Mouse (Mus musculus) urinary bladder, adult 2 months (tissue): ENCODE measurements around the gene Tmem268. TPM values are rescaled to one million over a fixed set of nuclear protein-coding genes. Genes with fewer than 3 reads are reported as not detected.

Source experiments
- DNase-seq: peaks from one replicate; pipeline ENCODE4 v3.0.0; 2022; ENCODE audit warnings: low spot score
- polyA plus RNA-seq: library from polyadenylated mRNA; depleted of rRNA; stranded (reverse); fragments of >200 nt; gene quantifications from 2 replicates; pipeline ENCODE4 v1.2.3, GENCODE M21; 2012

Tmem268 gene
- polyA plus RNA-seq, 1 experiment: 9.9 TPM

GRCm38 (mm10) chr4:63555111-63555510 is 3.5 kb upstream of the Tmem268 start:
- DNase-seq: no peak

- no peak for DNase-seq
Observed at GRCm38 (mm10) chr4:63556665-63557064, 1.9 kb upstream of the Tmem268 start.

DNA sequence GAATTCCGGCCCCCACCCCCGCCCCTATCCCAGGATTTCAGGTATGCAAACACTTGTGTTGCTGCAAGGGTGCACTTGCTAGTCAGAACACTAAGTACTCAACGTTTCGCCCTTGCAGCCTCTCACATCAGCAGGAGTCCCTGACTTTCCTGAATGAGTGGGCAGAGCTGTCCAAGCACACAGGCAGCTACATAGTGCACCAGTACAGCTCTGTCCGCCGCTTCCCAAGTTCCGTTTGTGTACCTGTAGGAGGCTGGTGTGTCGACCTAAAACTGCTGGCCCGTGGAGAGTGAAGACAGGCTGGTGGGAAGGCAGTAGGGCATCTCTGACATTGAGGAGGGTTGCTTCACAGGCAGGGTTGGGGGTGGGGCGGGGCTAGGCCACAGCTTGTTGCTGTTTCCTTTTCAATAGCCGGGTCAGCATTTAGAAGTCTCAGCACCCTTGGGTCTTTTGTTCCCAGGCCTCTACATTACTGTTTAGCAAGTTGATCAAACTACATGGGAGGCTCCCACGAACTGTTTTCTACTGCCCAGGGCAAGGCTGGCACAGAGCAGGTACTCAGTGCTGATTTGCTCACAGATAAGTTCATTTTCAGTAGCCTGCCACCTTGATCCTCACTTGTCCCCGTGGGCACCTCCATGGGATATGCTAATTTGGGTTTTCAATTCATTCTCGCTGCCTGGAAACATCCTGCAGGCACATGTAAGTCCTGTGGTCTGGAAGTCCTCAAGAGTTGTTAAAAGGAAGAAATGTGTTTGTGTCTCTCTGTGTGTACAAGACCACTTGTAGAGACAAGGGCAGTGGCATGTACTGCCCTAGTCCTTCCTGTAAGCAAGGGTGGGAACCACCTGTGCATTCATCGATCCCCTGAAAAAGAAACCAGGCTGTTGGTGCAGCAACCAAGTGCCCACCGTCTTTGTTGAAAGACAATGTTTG is 1.2 kb upstream of the Tmem268 start:
- DNase-seq: no peak

- DNase-seq: no peak
Observed at GRCm38 (mm10) chr4:63559127-63559697, 631 bp downstream of the Tmem268 start.

GRCm38 (mm10) chr4:63560079-63560478 is 1.5 kb downstream of the Tmem268 start:
- no peak for DNase-seq

DNA sequence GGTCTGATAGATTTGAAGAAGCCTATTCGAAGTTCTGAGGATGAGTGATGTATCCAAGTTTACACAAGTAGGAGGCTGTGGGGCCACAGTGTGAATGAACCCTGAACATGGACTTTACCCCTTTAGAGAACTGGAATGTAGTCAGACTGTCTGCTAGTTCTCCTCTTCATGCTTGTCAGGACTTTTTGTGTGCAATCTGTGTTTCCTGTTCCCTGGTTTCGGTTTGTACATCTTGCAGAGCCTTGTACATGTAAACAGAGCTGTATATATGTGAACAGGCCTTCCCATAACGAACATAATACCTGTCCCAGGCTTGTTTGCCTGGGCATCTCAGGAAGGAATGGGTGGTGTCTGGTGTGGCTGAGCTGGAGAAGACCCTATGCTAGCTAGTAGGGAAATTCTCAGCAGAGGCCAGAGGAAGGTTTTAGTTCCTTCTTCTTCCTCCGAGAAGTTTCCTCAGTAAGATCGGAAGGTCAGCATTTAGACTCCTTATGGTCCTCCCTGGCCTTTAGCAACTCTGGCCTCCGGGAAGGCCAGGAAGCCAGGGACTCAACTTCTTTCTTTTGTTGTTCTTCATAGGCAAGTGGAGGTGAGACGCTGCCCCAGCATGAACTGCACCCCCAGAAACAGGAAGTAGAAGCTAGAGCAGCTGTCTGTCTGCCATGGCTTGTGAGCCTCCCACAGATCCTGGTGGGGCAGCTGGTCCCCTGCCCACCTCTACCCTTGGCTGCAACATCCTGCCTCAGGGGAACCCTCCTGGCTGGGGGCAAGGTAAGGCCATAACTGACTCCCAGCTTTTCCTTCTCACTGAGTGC is 3.5 kb downstream of the Tmem268 start:
- DNase-seq: no peak

DNA sequence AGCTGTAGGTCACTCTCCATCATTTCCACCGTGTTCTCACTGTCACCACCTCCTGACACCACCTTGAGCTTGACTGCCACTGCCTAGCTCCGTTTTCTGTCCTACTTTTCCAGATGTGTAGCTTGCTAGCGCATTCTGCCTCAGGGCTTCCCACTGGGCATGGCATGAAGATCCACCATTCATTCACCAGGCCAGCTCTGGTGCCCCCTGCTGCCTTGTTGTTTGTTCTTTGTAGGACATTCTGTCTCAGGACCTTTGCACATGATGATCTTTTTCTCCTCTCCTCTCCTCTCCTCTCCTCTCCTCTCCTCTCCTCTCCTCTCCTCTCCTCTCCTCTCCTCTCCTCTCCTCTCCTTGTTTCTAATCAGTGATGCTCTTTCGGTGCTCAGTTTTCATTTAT is 4.2 kb downstream of the Tmem268 start:
- no peak for DNase-seq

DNA sequence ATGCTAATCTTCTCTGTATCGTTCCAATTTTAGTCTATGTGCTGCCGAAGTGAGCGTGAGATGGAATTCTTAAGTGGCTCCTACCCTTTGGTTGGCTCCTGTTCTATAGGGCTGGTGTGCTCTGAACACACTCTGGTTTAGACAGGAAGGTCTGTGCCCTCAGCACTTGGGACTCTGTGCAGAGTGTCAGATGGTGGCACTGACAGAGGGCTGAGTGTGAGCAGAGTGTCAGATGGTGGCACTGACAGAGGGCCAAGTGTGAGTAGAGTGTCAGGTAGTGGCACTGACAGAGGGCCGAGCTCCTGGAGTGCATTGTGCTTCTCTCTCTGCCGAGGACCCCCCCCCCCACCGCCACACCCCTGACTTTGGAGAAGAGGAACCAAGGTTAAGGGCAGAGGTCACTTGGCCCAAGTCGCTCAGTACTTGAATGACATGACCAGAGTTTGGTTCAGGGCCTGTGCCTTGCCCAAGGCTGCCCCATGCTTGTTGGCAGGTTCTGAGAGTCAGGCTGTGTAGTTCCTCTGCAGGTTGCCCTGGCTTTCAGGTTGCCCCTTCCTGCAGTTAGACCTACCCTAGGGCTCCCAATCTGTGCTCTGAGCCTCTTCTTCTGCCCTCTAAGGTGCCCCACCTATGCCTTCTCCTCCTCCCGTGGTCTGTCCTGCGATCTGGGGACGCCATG is 9.3 kb downstream of the Tmem268 start:
- DNase-seq: no peak

DNA sequence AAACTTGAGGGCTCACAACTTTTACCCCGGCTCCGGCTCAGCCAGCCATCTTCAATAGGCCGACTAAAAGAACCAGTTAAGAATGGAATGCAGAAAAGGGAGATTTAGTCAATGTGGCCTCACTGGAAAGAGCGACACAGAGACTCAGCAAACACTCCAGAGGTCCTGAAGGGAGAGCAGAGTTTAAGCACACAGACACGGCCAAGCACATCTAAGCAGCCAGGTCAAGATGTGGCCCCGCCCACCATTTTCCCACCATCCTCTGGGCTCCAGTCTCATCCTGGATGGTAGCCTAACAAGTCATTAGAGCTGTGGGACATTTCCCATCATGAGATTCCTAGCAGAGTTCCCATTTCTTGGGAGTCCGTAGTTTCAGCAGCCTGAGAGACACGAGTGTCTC is 10.7 kb downstream of the Tmem268 start:
- no peak for DNase-seq

DNA sequence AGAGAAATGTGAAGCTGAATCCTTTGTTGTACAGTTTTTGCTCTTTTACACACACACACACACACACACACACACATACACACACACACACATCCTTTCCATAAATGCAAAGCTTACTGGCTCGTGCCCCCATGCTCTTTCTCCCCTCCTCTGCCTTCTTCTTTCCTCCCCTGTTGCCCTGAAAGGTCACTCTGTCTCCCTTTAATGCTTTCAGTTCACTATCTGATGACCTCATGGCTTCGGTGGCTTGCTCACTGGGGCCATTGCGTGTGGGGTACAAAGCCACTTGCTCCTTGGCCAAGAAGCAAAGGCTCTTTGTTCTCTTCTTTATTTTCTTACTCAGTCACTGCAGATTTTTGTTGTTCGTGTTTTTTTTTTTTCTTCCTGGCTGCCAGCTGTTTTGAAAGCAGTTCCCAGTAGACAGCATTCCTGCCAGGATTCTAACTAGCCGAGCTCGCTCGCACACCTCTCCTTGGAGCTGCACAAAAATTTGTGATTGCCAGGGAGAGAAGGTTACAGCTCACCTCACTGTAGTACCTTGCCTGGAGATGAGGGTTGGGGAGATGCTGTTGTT is 11.7 kb downstream of the Tmem268 start:
- no peak for DNase-seq

GRCm38 (mm10) chr4:63572621-63573020 is 14.0 kb downstream of the Tmem268 start:
- no peak for DNase-seq

- no peak for DNase-seq
Observed at GRCm38 (mm10) chr4:63579649-63580048, 21.1 kb downstream of the Tmem268 start.

DNA sequence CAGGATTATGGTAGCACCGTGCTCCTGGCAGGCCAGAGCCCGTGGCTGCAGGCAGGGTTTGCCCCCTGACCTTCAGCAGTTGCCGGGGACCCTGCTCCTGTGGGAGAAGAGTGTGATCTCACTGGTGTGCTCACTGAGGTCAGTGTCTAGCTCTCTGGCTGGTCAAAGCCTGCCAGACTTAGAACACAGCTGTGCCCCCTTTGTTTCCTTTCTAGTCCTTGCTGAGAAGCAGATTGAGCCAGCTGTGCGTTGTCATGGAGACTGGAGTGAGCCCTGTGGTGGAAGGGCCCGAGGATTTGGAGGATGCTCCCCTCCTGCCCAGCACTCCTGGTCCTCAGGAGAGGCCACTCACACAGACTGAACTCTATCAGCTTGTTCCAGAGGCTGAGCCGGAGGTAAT is 21.5 kb downstream of the Tmem268 start:
- no peak for DNase-seq

DNA sequence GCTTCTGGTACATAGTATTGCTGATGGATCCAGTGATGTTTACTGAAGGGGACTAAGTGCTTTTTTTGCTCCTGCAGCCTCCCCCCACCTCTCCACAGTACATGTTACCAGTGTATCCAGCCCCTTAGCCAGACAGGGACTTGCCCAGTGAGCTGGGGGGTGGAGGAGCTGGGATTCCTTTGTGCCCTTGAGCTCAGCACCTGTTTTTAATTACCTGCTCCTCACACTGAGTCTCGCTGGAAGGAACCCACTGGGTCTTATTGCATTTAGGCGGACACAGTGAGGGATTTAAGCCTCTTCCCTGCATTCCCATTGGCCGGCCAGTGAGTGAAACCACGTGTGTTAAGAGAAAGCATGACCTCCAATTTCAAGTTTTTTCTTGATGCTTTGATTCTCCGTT is 24.0 kb downstream of the Tmem268 start:
- no peak for DNase-seq

DNA sequence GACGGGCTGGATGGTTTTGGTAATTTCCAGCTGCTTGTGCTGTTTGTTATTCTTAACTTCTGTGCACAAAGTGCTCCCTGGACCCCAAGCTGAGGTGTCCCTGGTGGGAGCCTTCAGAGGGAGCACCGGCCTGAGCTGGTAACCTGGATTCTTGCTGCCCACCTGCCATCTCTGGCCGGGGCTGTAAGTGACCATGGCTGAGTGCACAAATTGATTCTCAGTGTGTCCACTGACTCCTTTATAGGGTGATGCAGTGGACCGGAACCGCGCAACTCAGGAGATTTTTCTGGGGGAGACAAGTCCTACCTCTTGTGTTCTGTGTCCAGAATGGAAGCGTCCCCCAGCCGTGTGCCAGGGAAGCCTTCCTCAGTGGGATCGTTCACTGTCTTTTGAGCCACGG is 26.6 kb downstream of the Tmem268 start:
- DNase-seq: no peak

- DNase-seq: no peak
Observed at GRCm38 (mm10) chr4:63586240-63586639, 27.7 kb downstream of the Tmem268 start.

DNA sequence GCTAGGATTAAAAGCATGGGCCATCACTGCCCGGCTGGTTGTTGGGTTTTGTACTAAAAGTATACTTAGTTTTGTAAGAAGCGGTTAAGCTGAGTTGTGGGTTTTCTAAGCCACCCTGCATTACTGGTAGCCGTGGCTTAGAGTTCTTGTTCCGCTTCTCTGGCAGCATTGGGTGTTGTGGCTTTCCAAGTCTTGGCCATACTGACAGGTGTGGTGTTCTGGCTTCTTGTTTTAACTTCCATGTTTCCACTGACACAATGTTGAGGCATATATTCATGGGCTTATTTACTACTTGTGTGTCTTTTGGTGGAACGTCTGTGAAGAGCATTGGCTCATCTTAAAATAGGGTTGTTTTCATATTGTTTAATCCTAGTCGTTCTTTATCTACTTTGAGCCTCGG is 31.4 kb downstream of the Tmem268 start:
- no peak for DNase-seq

- no peak for DNase-seq
Observed at GRCm38 (mm10) chr4:63590538-63590937, 32.0 kb downstream of the Tmem268 start.

- no peak for DNase-seq
Observed at GRCm38 (mm10) chr4:63594459-63595110, 36.0 kb downstream of the Tmem268 start.

DNA sequence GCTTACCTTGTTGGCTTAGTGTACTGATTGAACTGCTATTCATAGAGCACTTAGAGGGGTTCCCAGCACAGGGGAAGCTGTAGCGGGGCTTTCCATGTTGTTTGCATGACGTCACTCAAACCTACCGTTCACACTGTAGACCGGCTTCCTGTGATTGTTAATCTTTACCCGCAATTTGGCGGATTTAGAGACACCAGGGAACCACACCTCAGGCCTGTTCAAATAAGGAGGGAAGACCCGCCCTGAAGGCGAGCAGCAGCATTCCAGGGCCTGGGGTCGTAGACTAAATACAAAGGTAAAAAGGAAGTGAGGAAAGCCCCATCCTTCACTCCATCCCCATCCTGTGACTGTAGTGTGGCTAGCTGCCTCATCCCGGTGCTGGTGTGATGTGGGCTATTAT is 36.7 kb downstream of the Tmem268 start:
- no peak for DNase-seq

- no peak for DNase-seq
Observed at GRCm38 (mm10) chr4:63596010-63596409, 37.4 kb downstream of the Tmem268 start.
